Mouse (Mus musculus): ENCODE results near the gene Olfr1367.

The Olfr1367 gene

GRCm38 (mm10) chr13:21397486-21397885 lies 50.8 kb downstream of the Olfr1367 start:
- no peak for DNase-seq
